Comparison of ENCODE assay signal across 21 mouse cellular contexts in the genomic region with DNA sequence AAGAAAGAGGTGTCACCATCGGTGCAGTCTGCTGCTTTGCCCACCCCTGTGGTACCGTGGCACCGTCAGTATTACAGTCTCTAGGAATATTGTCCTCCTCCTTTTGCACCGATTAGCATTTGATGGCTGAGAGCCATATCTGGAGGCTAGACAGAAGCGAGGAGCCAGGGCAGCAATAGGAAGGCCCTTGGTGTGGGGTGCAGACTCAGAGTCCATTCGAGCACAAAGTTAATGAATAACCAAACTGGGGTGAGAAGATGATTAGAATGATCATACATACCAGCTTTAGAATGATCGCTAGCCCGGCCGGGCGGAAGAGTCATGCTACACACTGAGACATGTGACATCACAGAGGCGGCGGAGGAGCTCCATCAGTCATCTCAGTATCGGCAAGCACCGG.
A peak's percentile ranks its signal among the peaks of the same experiment; 100 is the strongest.
DNase-seq lines count a peak whose midpoint lies in the region; ATAC-seq and TF ChIP-seq lines count a peak whose summit lies in the region.
"Had no signal": no experiment of that assay in that cellular context is flagged by ENCODE, and none has a peak within 500 bp of the region (broad histone marks: within the 10 kb centered on the region; RNA-seq: fewer than 3 reads in every experiment).

No protein-coding gene starts in this region.

- no peak for TF ChIP-seq CTCF in liver, postnatal 0 days (IDR thresholded peaks at IDR 0.05; ENCODE audit: low read depth)

- no peaks in the 10 kb centered on the region for H3K36me3 ChIP-seq in liver, embryonic 15.5 days (replicated peaks)
- H3K36me3 ChIP-seq in liver, embryonic 11.5 days (ENCODE audit: control insufficient read depth, insufficient read depth, low read length), result 0 out of 2 replicates have a peak, but pooled peaks cover 2% of the 10 kb centered on the region
- no peaks in the 10 kb centered on the region for H3K36me3 ChIP-seq in liver, postnatal 0 days (replicated peaks; ENCODE audit: insufficient read depth, low read length)
- H3K36me3 ChIP-seq: hindbrain, embryonic 15.5 days had no signal

- peaks cover 37% of the 10 kb centered on the region for H3K27me3 ChIP-seq in liver, embryonic 15.5 days
- peaks cover 22% of the 10 kb centered on the region for H3K27me3 ChIP-seq in liver, embryonic 11.5 days (replicated peaks; ENCODE audit: control insufficient read depth, insufficient read depth, low read length)
- H3K27me3 ChIP-seq in liver, postnatal 0 days (ENCODE audit: insufficient read depth, low read length), result peaks cover 4% of the 10 kb centered on the region; the same call in 1 of the 2 replicates
- H3K27me3 ChIP-seq: forebrain, embryonic 13.5 days; hindbrain, embryonic 15.5 days had no signal

- 88% methylated on average over 14 of the region's 14 CpGs for WGBS in liver, embryonic 15.5 days (ENCODE audit: insufficient replicate concordance)
- WGBS in liver, embryonic 11.5 days, result 89% methylated on average over 14 of the region's 14 CpGs
- 73% methylated on average over 14 of the region's 14 CpGs for WGBS in liver, postnatal 0 days (ENCODE audit: insufficient replicate concordance)

- H3K9me3 ChIP-seq in liver, embryonic 15.5 days (replicated peaks), result no peaks in the 10 kb centered on the region
- H3K9me3 ChIP-seq in liver, embryonic 11.5 days (ENCODE audit: control insufficient read depth, low read length), result no peaks in the 10 kb centered on the region; the same call in 1 of the 2 replicates
- no peaks in the 10 kb centered on the region for H3K9me3 ChIP-seq in liver, postnatal 0 days (ENCODE audit: low read length)
- H3K9me3 ChIP-seq: forebrain, embryonic 13.5 days; hindbrain, embryonic 15.5 days had no signal

- H3K4me2 ChIP-seq in liver, embryonic 15.5 days, result no peak overlapping the region
- H3K4me2 ChIP-seq in liver, embryonic 11.5 days, result no peak overlapping the region
- H3K4me2 ChIP-seq in liver, postnatal 0 days (ENCODE audit: low read depth, low read length), result no peak overlapping the region
- H3K4me2 ChIP-seq: forebrain, embryonic 13.5 days; heart, embryonic 11.5 days; hindbrain, embryonic 15.5 days; lung, embryonic 14.5 days had no signal

- peak; percentile 22; the same call in 1 of the 2 replicates for ATAC-seq in liver, embryonic 15.5 days (ENCODE audit: insufficient read depth)
- no peak for ATAC-seq in liver, embryonic 11.5 days (replicated peaks; ENCODE audit: low FRiP score)
- peak; percentile 67 for ATAC-seq in liver, postnatal 0 days
- ATAC-seq: activated CD4-positive, CD25-positive, alpha-beta regulatory T cell, adult 4 months; forebrain, embryonic 13.5 days had no signal

- H3K9ac ChIP-seq in liver, embryonic 15.5 days, result no peak overlapping the region
- H3K9ac ChIP-seq in liver, embryonic 11.5 days (ENCODE audit: low read depth, low read length), result no peak overlapping the region
- no peak overlapping the region for H3K9ac ChIP-seq in liver, postnatal 0 days (replicated peaks)
- H3K9ac ChIP-seq: forebrain, embryonic 13.5 days; hindbrain, embryonic 15.5 days; lung, embryonic 14.5 days had no signal

- no peak for TF ChIP-seq EP300 in liver, postnatal 0 days (IDR thresholded peaks at IDR 0.05; ENCODE audit: low read depth)

- H3K4me1 ChIP-seq in liver, embryonic 15.5 days (replicated peaks), result peaks cover 7% of the 10 kb centered on the region; the same call in 1 of the 2 replicates
- 0 out of 2 replicates have a peak, but pooled peaks cover 10% of the 10 kb centered on the region for H3K4me1 ChIP-seq in liver, embryonic 11.5 days (replicated peaks; ENCODE audit: control insufficient read depth, insufficient read depth, low read length)
- peaks cover 7% of the 10 kb centered on the region; the same call in 1 of the 2 replicates for H3K4me1 ChIP-seq in liver, postnatal 0 days (ENCODE audit: insufficient read depth)

- no peak overlapping the region for H3K27ac ChIP-seq in liver, embryonic 15.5 days (replicated peaks)
- no peak overlapping the region for H3K27ac ChIP-seq in liver, embryonic 11.5 days (ENCODE audit: low read depth, low read length)
- no peak overlapping the region for H3K27ac ChIP-seq in liver, postnatal 0 days (ENCODE audit: low read depth)
- H3K27ac ChIP-seq: forebrain, embryonic 13.5 days; gastrocnemius, adult 2 months; hindbrain, embryonic 15.5 days; kidney, postnatal 0 days; left cerebral cortex, adult 2 months had no signal

- peak; percentile 8 for DNase-seq in cerebellum, adult 11-12 months
- DNase-seq in cerebellum, postnatal 25 days, result no peak
- no peak for DNase-seq in liver, embryonic 11.5 days (ENCODE audit: low spot score)
- DNase-seq in liver, postnatal 0 days, result no peak
- no peak for DNase-seq in embryo, embryonic 9.5 days (ENCODE audit: extremely low spot score)
- DNase-seq in frontal cortex, postnatal 10 days (ENCODE audit: low spot score in 2 of 2), result no peak
- DNase-seq: adrenal gland, adult 8-10 months; cerebellum, adult 18-20 months; cerebellum, postnatal 14 days; gastrocnemius, adult 2 months; lung, embryonic 14.5 days; lung, postnatal 36 days; midbrain, embryonic 14.5 days; thymus, postnatal 14 days had no signal

- H3K4me3 ChIP-seq in liver, embryonic 15.5 days (replicated peaks), result no peak overlapping the region
- H3K4me3 ChIP-seq in liver, embryonic 11.5 days (ENCODE audit: low read depth, low read length), result no peak overlapping the region
- H3K4me3 ChIP-seq in liver, postnatal 0 days (ENCODE audit: low read depth, low read length), result no peak overlapping the region
- H3K4me3 ChIP-seq: forebrain, embryonic 13.5 days; gastrocnemius, adult 2 months; hindbrain, embryonic 15.5 days; left cerebral cortex, adult 2 months had no signal
